Mouse (Mus musculus): Measurements from ENCODE around the gene Cpm.

GRCm38 (mm10) chr10:117594913-117595312, 34.4 kb upstream of the Cpm start:
- TF ChIP-seq POLR2A (IDR thresholded peaks at IDR 0.05; ENCODE audit: extremely low read depth, insufficient read depth, low read length) (no peak), CTCF (IDR thresholded peaks at IDR 0.05; ENCODE audit: low read depth, low read length) (no peak)

Data from liver, adult 2 months (tissue).